Mouse (Mus musculus) thymus, postnatal 25 days (tissue): ENCODE data around the gene Csrp1.

Source experiments
- DNase-seq: peaks from one replicate; pipeline ENCODE4 v3.0.0; 2022

The Csrp1 gene

GRCm38 (mm10) chr1:135734225-135734937 lies 14.5 kb downstream of the Csrp1 start:
- no peak for DNase-seq

- no peak for DNase-seq
These were observed 15.6 kb downstream of the Csrp1 start for GRCm38 (mm10) chr1:135735460-135735859.

DNA sequence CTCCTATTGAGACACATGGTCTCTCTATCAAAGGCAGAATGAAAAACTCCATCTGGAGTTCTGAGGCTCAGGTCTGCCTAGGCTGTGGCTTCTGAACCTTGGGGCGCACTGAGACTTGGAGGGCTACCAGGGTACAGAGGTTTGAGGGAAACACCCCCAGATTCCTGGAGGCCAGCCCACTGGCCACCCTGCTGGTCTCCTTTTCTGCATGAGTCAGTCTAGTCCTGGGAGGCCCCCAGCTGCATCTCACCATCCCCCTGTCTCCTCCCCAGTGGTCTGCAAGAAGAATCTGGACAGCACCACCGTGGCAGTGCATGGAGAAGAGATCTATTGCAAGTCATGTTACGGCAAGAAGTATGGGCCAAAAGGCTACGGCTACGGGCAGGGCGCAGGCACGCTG lies 25.1 kb downstream of the Csrp1 start:
- DNase-seq, result no peak

DNA sequence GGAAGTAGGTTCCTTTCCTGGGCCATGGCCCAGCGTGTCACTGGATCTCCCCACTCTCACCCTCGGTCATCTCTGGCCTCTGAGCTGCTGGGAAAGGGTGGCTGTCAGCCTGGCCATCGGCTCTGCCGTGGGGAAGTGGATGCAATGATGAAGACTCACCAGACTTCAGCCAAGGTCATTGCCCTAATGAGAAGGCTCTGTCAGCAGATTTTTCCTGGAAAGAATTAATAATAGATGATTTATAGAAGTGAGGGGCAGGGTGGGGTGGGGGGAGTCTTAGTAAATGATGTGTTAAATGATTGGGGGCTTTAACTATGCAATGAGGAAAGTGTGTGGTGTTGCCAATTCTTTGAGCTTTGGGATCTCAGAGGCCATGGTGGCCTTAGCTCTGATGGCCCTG lies 26.4 kb downstream of the Csrp1 start:
- DNase-seq, result no peak

DNA sequence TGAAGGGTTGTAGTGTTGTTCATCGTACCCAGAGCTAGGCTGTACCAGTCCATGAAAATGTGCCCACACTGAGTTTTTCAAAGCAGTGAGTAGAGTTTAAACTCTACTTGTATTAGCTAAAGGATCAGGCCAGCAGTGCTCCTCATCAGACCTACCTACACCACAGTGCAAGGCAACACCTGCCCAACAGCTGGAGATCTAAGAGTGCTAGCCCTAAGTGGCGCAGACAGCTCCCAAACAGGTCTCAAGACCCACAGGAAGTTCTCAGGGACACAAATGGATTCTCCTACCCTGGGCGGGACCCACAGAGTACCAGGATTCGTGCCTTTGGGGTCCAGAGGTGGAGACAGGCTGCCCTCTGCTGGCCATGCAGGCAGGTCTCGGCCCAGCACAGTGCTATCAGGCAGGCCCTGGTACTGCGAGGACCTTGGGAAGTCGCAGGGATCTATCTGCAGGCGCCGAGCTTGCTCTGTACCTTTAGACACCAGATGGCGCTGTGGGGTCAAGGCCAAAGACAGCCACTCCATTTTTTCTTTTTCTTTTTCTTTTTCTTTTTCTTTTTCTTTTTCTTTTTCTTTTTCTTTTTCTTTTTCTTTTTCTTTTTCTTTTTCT lies 33.0 kb downstream of the Csrp1 start:
- DNase-seq, result peak; percentile 92

DNA sequence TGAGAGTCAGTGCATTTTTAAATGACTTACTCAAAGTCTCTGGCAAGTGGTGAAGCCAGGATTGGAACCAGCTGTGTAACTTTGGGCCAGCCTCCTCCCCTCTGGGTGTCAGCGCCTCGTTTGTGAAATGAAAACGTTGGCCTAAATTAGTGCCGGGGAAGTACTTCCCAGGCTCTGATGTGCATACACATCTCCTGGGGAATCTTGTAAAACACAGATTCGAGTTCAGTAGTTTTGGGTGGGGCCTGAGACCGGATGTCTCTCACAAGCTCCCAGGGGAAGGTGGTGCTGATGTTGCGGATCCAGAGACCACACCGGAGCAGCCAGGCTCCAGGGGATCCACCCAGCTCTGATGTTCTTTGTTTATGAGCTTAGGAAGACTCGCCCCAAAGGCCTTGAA lies 35.4 kb downstream of the Csrp1 start:
- no peak for DNase-seq

GRCm38 (mm10) chr1:135755913-135756312 lies 36.1 kb downstream of the Csrp1 start:
- no peak for DNase-seq

- DNase-seq, result no peak
These were observed 37.4 kb downstream of the Csrp1 start for GRCm38 (mm10) chr1:135757287-135757686.

- no peak for DNase-seq
These were observed 39.8 kb downstream of the Csrp1 start for GRCm38 (mm10) chr1:135759685-135760084.

- no peak for DNase-seq
These were observed 40.4 kb downstream of the Csrp1 start for GRCm38 (mm10) chr1:135760216-135760615.

GRCm38 (mm10) chr1:135761728-135762127 lies 41.9 kb downstream of the Csrp1 start:
- no peak for DNase-seq

DNA sequence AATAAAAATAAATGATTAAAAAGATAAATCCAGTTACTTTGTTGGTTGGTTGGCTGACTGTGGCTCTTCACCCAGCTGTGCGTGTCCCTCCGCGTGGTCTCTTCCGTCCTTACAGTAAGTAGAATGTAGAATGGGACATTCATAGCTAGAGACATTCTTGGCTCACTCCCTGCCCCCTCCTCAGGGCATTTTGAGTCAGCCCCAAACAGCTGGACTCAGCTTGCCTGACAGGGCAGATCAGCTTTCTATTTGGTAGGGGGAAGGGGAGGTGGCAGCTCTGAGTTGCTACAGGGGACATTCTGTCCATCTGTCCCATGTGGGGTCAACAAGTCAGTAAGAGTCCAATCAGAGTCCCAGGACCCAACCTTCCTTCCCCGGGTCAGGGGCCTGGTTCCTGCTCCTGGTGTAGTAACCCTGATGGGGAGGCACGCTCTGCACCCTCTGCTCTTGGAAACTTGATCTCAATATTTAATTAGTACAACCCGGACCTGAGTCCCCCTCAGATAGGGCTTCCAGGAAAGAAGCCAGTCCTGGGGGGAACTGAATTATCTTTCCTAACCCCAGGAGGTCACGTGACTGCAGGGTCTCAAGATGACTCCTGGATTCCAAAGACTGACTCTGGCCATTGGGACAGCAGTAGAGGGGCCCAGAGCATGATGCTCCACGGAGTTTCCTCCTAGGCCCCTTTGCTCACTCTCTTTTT lies 43.8 kb downstream of the Csrp1 start:
- DNase-seq, result no peak

- no peak for DNase-seq
These were observed 44.3 kb downstream of the Csrp1 start for GRCm38 (mm10) chr1:135764206-135764528.

DNA sequence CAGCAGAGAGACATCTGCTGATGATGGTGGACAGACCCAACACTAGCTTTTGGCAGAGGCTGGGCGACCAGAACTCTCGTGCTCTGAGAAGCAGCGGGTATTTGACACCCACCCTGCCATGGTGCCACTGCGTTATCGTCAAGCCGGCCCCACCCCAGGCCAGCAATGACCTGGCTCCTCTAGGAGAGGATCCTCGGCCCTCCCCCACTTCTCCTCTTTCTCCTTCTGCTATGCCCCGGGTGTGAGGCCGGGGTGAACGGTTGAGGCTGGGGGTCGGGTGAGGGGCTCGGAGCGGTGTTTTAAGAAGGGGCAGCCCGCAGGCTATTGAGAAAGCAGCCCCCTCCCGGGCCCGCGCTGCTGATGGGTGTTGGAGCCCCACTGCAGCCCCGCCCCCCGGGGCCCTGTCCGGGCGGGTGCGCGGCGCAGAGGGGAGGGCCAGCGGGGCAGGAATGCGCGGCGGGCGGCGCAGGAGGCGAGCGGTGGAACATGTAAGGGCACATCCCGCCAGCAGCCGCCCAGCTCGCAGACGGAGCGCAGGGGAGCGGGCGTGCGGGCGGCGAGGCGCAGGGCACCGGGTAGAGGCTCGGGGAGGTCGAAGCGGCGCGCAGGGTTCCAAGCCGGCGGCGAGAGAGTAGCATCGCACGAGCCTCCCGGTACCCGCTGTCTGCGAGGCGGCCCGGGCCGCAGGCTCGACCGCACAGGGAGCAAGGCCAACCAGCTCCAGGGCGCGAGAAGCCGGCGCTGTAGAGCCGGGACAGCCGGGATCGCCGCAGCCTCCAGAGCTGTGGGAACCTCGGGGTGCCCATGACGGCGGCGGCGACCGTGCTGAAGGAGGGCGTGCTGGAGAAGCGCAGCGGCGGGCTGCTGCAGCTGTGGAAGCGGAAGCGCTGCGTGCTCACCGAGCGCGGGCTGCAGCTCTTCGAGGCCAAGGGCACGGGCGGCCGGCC lies 46.1 kb downstream of the Csrp1 start, which contains the start of gene Phlda3:
Gene Phlda3, plus strand, starts transcription at position 475 of the 947 bp plus-strand sequence.
- peak; percentile 69 for DNase-seq

GRCm38 (mm10) chr1:135766592-135767306 lies 46.9 kb downstream of the Csrp1 start:
- no peak for DNase-seq

DNA sequence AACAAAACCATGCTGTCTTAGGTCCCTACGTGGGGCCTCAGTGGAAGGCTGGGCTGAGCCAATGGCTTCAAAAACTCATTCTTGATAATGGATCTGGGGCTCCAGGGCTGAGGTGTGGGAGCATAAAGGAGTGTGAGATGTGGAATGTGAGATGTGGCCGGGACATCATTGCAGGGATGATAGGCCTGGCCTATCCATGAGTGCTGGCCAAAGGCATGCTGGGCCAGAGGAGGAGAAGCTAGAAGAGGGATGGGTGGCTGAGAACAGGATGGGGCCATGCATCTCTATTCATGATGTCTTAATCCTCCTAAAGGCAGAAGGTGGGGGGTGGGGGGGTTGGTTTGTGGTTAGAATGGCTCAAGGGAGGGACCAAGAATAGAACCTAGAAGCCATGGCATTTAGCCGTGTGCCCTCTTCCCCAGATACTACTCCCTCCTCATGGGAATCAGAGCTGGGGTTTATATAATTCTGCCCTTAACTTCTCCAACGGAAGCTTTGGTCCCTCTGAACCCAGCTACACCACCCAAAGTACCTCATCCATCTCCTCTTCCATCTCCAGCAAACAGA lies 47.5 kb downstream of the Csrp1 start:
- no peak for DNase-seq

DNA sequence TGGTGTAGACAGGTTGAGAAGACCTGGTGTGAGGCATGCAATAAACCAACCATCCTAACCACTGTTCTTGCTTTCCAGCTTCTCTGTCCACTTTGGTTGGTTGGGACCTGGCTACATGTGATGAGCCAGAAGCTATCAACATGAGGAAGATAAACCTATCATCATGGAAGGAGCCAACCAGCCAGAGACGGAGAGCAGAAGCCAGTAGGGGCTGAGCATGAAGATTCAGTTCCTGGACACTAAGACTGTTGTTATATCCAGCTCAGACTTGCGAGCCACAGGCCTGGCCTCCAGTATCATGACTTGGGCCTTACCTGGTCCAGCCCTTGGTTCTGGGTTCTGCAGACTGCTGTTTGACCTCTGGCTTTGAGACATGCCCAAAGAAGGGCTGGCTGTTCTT lies 48.5 kb downstream of the Csrp1 start:
- no peak for DNase-seq

GRCm38 (mm10) chr1:135770237-135770636 lies 50.4 kb downstream of the Csrp1 start:
- DNase-seq, result no peak

DNA sequence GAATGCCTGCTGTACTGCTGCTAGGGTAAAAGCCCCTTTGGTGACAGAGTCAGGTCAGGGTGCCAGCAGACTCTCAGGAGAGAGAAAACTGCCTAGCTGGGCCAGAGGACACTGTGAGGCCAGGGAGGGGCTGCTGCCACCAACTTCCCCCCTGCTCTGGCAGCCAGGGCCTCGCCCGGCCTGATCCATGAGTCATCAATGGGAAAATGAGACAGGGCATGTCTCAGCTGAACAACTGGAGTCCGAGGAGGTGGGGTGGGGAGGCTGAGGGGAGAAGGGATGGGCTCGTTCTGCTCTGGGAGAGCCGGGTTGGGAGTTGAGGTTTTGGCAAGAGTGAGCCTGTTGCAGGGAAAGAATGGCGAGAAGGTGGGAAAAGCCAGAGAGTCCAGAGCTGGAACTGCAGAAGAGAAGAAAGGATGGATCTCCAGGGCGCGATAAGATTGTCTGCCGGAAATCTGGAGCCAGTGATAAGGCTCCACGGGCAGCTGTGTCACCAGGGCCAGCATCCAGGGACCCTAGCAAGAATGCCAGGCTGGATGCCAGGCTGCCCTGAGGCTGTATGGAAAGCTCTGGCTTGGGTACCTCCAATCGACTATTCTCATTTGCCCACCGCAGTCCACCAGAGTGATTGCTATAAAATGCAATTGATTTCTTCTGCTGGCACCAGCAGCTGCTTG lies 51.2 kb downstream of the Csrp1 start:
- no peak for DNase-seq

DNA sequence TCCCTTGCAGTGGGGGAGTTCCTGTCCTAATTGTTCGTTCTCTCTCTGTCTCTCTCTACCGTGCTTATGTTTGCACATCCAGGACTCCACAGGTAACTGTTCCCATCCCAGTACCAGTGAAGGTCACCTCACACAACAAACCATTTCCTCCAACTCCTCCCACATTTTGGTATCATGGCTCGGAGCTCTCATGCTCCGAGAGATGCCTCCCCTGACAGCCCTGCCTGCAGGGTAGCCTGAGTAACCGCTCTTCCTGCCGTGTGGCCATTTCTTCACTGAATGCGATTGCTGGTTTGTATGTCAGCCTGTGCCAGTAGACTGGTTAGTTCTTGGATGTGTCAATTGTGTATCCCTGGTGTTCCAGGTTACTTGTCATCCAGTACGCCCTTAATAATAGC lies 51.7 kb downstream of the Csrp1 start:
- no peak for DNase-seq

GRCm38 (mm10) chr1:135776596-135776995 lies 56.7 kb downstream of the Csrp1 start:
- no peak for DNase-seq
